ENCODE assay signal across 9 mouse cellular contexts in genomic region chr11:101910230-101910946, GRCm38 (mm10). TPM values are rescaled to one million over a fixed set of nuclear protein-coding genes. Genes with fewer than 3 reads are reported as not detected.
A peak's percentile ranks its signal among the peaks of the same experiment; 100 is the strongest.
DNase-seq lines count a peak whose midpoint lies in the region; ATAC-seq and TF ChIP-seq lines count a peak whose summit lies in the region.
"Had no signal": no experiment of that assay in that cellular context is flagged by ENCODE, and none has a peak within 500 bp of the region (broad histone marks: within the 10 kb centered on the region; RNA-seq: fewer than 3 reads in every experiment).

No protein-coding gene starts in this region.

- no peaks in the 10 kb centered on the region for H3K9me3 ChIP-seq in CH12.LX (replicated peaks; ENCODE audit: low read length)
- H3K9me3 ChIP-seq in embryonic facial prominence, embryonic 14.5 days (ENCODE audit: control insufficient read depth, low read length) = no peaks in the 10 kb centered on the region
- no peaks in the 10 kb centered on the region for H3K9me3 ChIP-seq in heart, embryonic 10.5 days
- no peaks in the 10 kb centered on the region for H3K9me3 ChIP-seq in liver, embryonic 14.5 days (ENCODE audit: control insufficient read depth, low read length)
- H3K9me3 ChIP-seq: liver, embryonic 15.5 days had no signal

- H3K79me2 ChIP-seq in CH12.LX (replicated peaks; ENCODE audit: control insufficient read depth, extremely low read depth, insufficient read depth, poor library complexity, severe bottlenecking) = no peaks in the 10 kb centered on the region

- 23% methylated on average over 21 of the region's 21 CpGs for WGBS in embryonic facial prominence, embryonic 14.5 days
- WGBS in heart, embryonic 10.5 days = 20% methylated on average over 21 of the region's 21 CpGs
- 23% methylated on average over 21 of the region's 21 CpGs for WGBS in liver, embryonic 14.5 days (ENCODE audit: insufficient replicate concordance)

- TF ChIP-seq RAD21 in CH12.LX (IDR thresholded peaks at IDR 0.05; ENCODE audit: low read depth, low read length) = peak; percentile 94

- no peak overlapping the region for H3K9ac ChIP-seq in CH12.LX (ENCODE audit: insufficient read depth, low read depth)
- H3K9ac ChIP-seq in embryonic facial prominence, embryonic 14.5 days (ENCODE audit: low read depth, low read length) = peak overlapping the region; percentile 31; the same call in 1 of the 2 replicates
- H3K9ac ChIP-seq in liver, embryonic 14.5 days (replicated peaks) = no peak overlapping the region
- H3K9ac ChIP-seq: liver, embryonic 15.5 days had no signal

- TF ChIP-seq EP300 in CH12.LX (IDR thresholded peaks at IDR 0.05; ENCODE audit: low read length) = no peak
- TF ChIP-seq EP300 in liver, embryonic 14.5 days (IDR thresholded peaks at IDR 0.05; ENCODE audit: low read depth) = no peak

- DNase-seq in CH12.LX (ENCODE audit: extremely low read depth) = peak; percentile 85
- DNase-seq in adrenal gland, postnatal 36 days = peak; percentile 80 to 86
- DNase-seq in embryonic facial prominence, embryonic 14.5 days (ENCODE audit: low spot score) = peak; percentile 82
- DNase-seq in heart, embryonic 10.5 days (ENCODE audit: low spot score) = peak; percentile 88
- peak; percentile 75 to 88 for DNase-seq in kidney, postnatal 25 days
- DNase-seq in liver, embryonic 14.5 days (ENCODE audit: low read depth in 3 of 3, low spot score in 3 of 3) = peak in 2 of 3 experiments; percentile 17 to 33
- DNase-seq in ovary, postnatal 10 days (ENCODE audit: low spot score) = peak; percentile 74
- DNase-seq in thymus, postnatal 0 days (ENCODE audit: low spot score) = peak; percentile 66

- no peak overlapping the region for H3K4me3 ChIP-seq in CH12.LX (replicated peaks in 1 of 3; ENCODE audit: low read depth in 2 of 3, low read length in 2 of 3, poor library complexity in 1 of 3)
- H3K4me3 ChIP-seq in embryonic facial prominence, embryonic 14.5 days (ENCODE audit: low read depth, low read length) = no peak overlapping the region
- H3K4me3 ChIP-seq in heart, embryonic 10.5 days = 0 out of 2 replicates have a peak overlapping the region, but pooled peaks have one; percentile 12
- H3K4me3 ChIP-seq in liver, embryonic 14.5 days (ENCODE audit: insufficient read depth in 1 of 2, low read depth in 2 of 2, low read length in 2 of 2) = no peak overlapping the region
- H3K4me3 ChIP-seq: liver, embryonic 15.5 days had no signal

- peak; percentile 89 to 97 for TF ChIP-seq CTCF in CH12.LX (conservative IDR thresholded peaks at IDR 0.05 in 1 of 2, IDR thresholded peaks at IDR 0.05 in 1 of 2; ENCODE audit: low read depth in 2 of 2, low read length in 2 of 2)
- TF ChIP-seq CTCF in liver, embryonic 14.5 days (IDR thresholded peaks at IDR 0.05; ENCODE audit: low read depth) = peak; percentile 90

- dilution Hi-C loops in CH12.LX (cut with MboI; ENCODE audit: extremely low pct_ligation_motif_present, extremely low pct_unique_long_range_greater_than_20kb, low sequenced_read_pairs) = loop anchor here (10.0 kb wide), 1 partner anchor 54 kb away; the partner anchor contains the start of gene Sost

- no peaks in the 10 kb centered on the region for H3K4me1 ChIP-seq in CH12.LX (ENCODE audit: control insufficient read depth in 1 of 2, insufficient read depth in 2 of 2)
- H3K4me1 ChIP-seq in embryonic facial prominence, embryonic 14.5 days (ENCODE audit: control insufficient read depth, insufficient read depth, low read length) = no peaks in the 10 kb centered on the region
- H3K4me1 ChIP-seq in heart, embryonic 10.5 days = peaks cover 25% of the 10 kb centered on the region
- no peaks in the 10 kb centered on the region for H3K4me1 ChIP-seq in liver, embryonic 14.5 days (replicated peaks; ENCODE audit: control insufficient read depth in 2 of 2, insufficient read depth in 2 of 2, low read length in 1 of 2)
- H3K4me1 ChIP-seq: liver, embryonic 15.5 days had no signal

- peak; percentile 67; the same call in 1 of the 2 replicates for ATAC-seq in embryonic facial prominence, embryonic 14.5 days (ENCODE audit: low read depth)
- ATAC-seq in liver, embryonic 14.5 days (ENCODE audit: insufficient read depth) = no peak

- H3K4me2 ChIP-seq in CH12.LX (ENCODE audit: insufficient read depth, low read depth, poor library complexity, severe bottlenecking) = no peak overlapping the region
- no peak overlapping the region for H3K4me2 ChIP-seq in embryonic facial prominence, embryonic 14.5 days (ENCODE audit: low read depth, low read length)
- no peak overlapping the region for H3K4me2 ChIP-seq in liver, embryonic 14.5 days (ENCODE audit: low read depth)
- H3K4me2 ChIP-seq: liver, embryonic 15.5 days had no signal

- TF ChIP-seq POLR2A in CH12.LX (IDR thresholded peaks at IDR 0.05; ENCODE audit: low read depth, low read length) = no peak

- H3K36me3 ChIP-seq in CH12.LX (replicated peaks in 1 of 2; ENCODE audit: control insufficient read depth in 1 of 2, insufficient read depth in 1 of 2, low read length in 1 of 2) = no peaks in the 10 kb centered on the region
- H3K36me3 ChIP-seq in embryonic facial prominence, embryonic 14.5 days (ENCODE audit: control insufficient read depth, insufficient read depth, low read length) = no peaks in the 10 kb centered on the region
- H3K36me3 ChIP-seq in heart, embryonic 10.5 days = no peaks in the 10 kb centered on the region
- no peaks in the 10 kb centered on the region for H3K36me3 ChIP-seq in liver, embryonic 14.5 days (replicated peaks; ENCODE audit: control insufficient read depth, insufficient read depth, low read depth)
- H3K36me3 ChIP-seq: liver, embryonic 15.5 days had no signal

- H3K27ac ChIP-seq in CH12.LX (ENCODE audit: insufficient read depth, low read depth) = no peak overlapping the region
- no peak overlapping the region for H3K27ac ChIP-seq in embryonic facial prominence, embryonic 14.5 days (replicated peaks; ENCODE audit: low read depth, low read length)
- no peak overlapping the region for H3K27ac ChIP-seq in heart, embryonic 10.5 days
- no peak overlapping the region for H3K27ac ChIP-seq in liver, embryonic 14.5 days
- H3K27ac ChIP-seq: liver, embryonic 15.5 days had no signal

- in situ Hi-C loops in CH12.LX (cut with MboI; ENCODE audit: low pct_ligation_motif_present, low pct_unique_long_range_greater_than_20kb, low sequenced_read_pairs) = loop anchor here (5.0 kb wide), 1 partner anchor 98 kb away; no protein-coding TSS in a partner anchor

- peaks cover 50% of the 10 kb centered on the region for H3K27me3 ChIP-seq in CH12.LX (replicated peaks)
- no peaks in the 10 kb centered on the region for H3K27me3 ChIP-seq in embryonic facial prominence, embryonic 14.5 days (replicated peaks; ENCODE audit: control insufficient read depth, insufficient read depth, low read length)
- peaks cover 45% of the 10 kb centered on the region for H3K27me3 ChIP-seq in heart, embryonic 10.5 days (ENCODE audit: insufficient read depth, poor library complexity, severe bottlenecking)
- no peaks in the 10 kb centered on the region for H3K27me3 ChIP-seq in liver, embryonic 14.5 days (ENCODE audit: control insufficient read depth, insufficient read depth, low read length)

TF ChIP-seq in CH12.LX, 34 proteins besides CTCF, POLR2A, EP300 and RAD21 (continues in another document):
- no peak for TF ChIP-seq RCOR1 (conservative IDR thresholded peaks at IDR 0.05; ENCODE audit: low read depth, low read length)
- no peak for TF ChIP-seq MAZ (IDR thresholded peaks at IDR 0.05; ENCODE audit: low read depth, low read length)
- no peak for TF ChIP-seq GABPA (IDR thresholded peaks at IDR 0.05; ENCODE audit: insufficient replicate concordance, low read depth, low read length)
- no peak for TF ChIP-seq CHD1 (IDR thresholded peaks at IDR 0.05; ENCODE audit: low read depth, low read length)
- TF ChIP-seq KAT2A (IDR thresholded peaks at IDR 0.05; ENCODE audit: insufficient replicate concordance, low read length) = no peak
- TF ChIP-seq MXI1 (IDR thresholded peaks at IDR 0.05; ENCODE audit: low read depth, low read length) = no peak
- TF ChIP-seq USF2 (conservative IDR thresholded peaks at IDR 0.05; ENCODE audit: low read depth, low read length) = no peak
- peak; percentile 94 for TF ChIP-seq SMC3 (IDR thresholded peaks at IDR 0.05; ENCODE audit: low read depth, low read length)
- no peak for TF ChIP-seq USF1 (IDR thresholded peaks at IDR 0.05; ENCODE audit: low read depth, low read length)
- TF ChIP-seq NRF1 (IDR thresholded peaks at IDR 0.05; ENCODE audit: low read depth, low read length) = no peak
- TF ChIP-seq ZC3H11A (IDR thresholded peaks at IDR 0.05; ENCODE audit: low read depth, low read length) = peak; percentile 75
- no peak for TF ChIP-seq BHLHE40 (IDR thresholded peaks at IDR 0.05; ENCODE audit: low read depth, low read length)
- TF ChIP-seq ELF1 (IDR thresholded peaks at IDR 0.05; ENCODE audit: low read depth, low read length) = peak; percentile 40; the same call in 1 of the 2 replicates
- no peak for TF ChIP-seq JUN (IDR thresholded peaks at IDR 0.05; ENCODE audit: insufficient read depth, low read depth, low read length)
- no peak for TF ChIP-seq ZNF384 (IDR thresholded peaks at IDR 0.05; ENCODE audit: low read depth, low read length)
- TF ChIP-seq IRF4 (IDR thresholded peaks at IDR 0.05; ENCODE audit: low read depth, low read length) = no peak

RNA-seq across cellular contexts. Expression of gene Meox1, which starts 16.2 kb away (rescaled TPM):
- total RNA-seq in CH12.LX (2012; rRNA removed) (not detected in 2 replicates), CH12.LX (2014; rRNA removed) (not detected in 2 replicates)
- not detected in 2 replicates for polyA plus RNA-seq in CH12.LX (2012; ENCODE audit: insufficient read length, low read depth)
- 1 to 10 TPM; 3.6 to 6.0 TPM for total RNA-seq in adrenal gland, postnatal 36 days (2021)
- 12.7 and 16.7 TPM in 2 replicates for polyA plus RNA-seq in embryonic facial prominence, embryonic 14.5 days (2014; fragmentation: Nextera tagmentation; extraction: Ambion mirVana)
- polyA plus RNA-seq in heart, embryonic 10.5 days (2016; fragmentation: Nextera tagmentation; extraction: Ambion mirVana) = 5.7 and 8.2 TPM in 2 replicates
- 0.28 TPM in 2 replicates for polyA plus RNA-seq in liver, embryonic 14.5 days (2012; rRNA removed)
- 0.28 and 0.36 TPM in 2 replicates for polyA plus RNA-seq in liver, embryonic 14.5 days (2014; fragmentation: Nextera tagmentation; extraction: Ambion mirVana)
- 2.8 and 3.6 TPM in 2 replicates for polyA plus RNA-seq in thymus, postnatal 0 days (2015; fragmentation: Nextera tagmentation; extraction: Ambion mirVana)

RNA-seq across cellular contexts. Expression of gene Sost, which starts 56.4 kb away (rescaled TPM):
- total RNA-seq in CH12.LX (2012; rRNA removed) (not detected in 2 replicates), CH12.LX (2014; rRNA removed) (not detected in 2 replicates)
- polyA plus RNA-seq in CH12.LX (2012; ENCODE audit: insufficient read length, low read depth) = not detected in 2 replicates
- not detected for total RNA-seq in adrenal gland, postnatal 36 days (2021)
- polyA plus RNA-seq in embryonic facial prominence, embryonic 14.5 days (2014; fragmentation: Nextera tagmentation; extraction: Ambion mirVana) = not detected in 2 replicates
- polyA plus RNA-seq in heart, embryonic 10.5 days (2016; fragmentation: Nextera tagmentation; extraction: Ambion mirVana) = 0.36 and 0.96 TPM in 2 replicates
- 0.04 and 0.12 TPM in 2 replicates for polyA plus RNA-seq in liver, embryonic 14.5 days (2012; rRNA removed)
- not detected in 2 replicates for polyA plus RNA-seq in liver, embryonic 14.5 days (2014; fragmentation: Nextera tagmentation; extraction: Ambion mirVana)
- 0.08 and 0.66 TPM in 2 replicates for polyA plus RNA-seq in thymus, postnatal 0 days (2015; fragmentation: Nextera tagmentation; extraction: Ambion mirVana)

Comparison
In these comparisons a context has a peak if more than half of its experiments do, and no peak if none do; other contexts are left out.
1. DNase-seq: peak in every context shown above with its lines; median percentile 88 in heart, embryonic 10.5 days; 85 in CH12.LX; 83 in adrenal gland, postnatal 36 days; 82 in embryonic facial prominence, embryonic 14.5 days; 82 in kidney, postnatal 25 days; 74 in ovary, postnatal 10 days; 66 in thymus, postnatal 0 days; 25 in liver, embryonic 14.5 days.